Mouse (Mus musculus) midbrain, embryonic 15.5 days (tissue): ENCODE measurements around the gene Alpk3. TPM values are rescaled to one million over a fixed set of nuclear protein-coding genes. Genes with fewer than 3 reads are reported as not detected.
A peak's percentile ranks its signal among the peaks of the same experiment; 100 is the strongest.

Experiments
- ATAC-seq: fragments of 200-750 bp; cut with Nextera tagmentation; replicated peaks from 2 replicates; pipeline ENCODE4 v1.8.0; 2017; ENCODE audit warnings: moderate TSS enrichment
- H3K27ac ChIP-seq: fragments of 300-500 bp; sonication (generic); 2 replicates; pipeline ENCODE4 v1.5.1; 2015; ENCODE audit warnings: mild to moderate bottlenecking, inconsistent platforms
- H3K27me3 ChIP-seq: fragments of 300-500 bp; sonication (generic); replicated peaks from 2 replicates; pipeline ENCODE4 v1.6.1; 2015; ENCODE audit warnings: inconsistent platforms
- H3K36me3 ChIP-seq: fragments of 300-500 bp; sonication (generic); replicated peaks from 2 replicates; pipeline ENCODE4 v1.6.1; 2015; ENCODE audit warnings: inconsistent platforms
- H3K4me1 ChIP-seq: fragments of 300-500 bp; sonication (generic); 2 replicates; pipeline ENCODE4 v1.6.1; 2015; ENCODE audit warnings: inconsistent platforms
- H3K4me2 ChIP-seq: fragments of 300-500 bp; sonication (generic); 2 replicates; pipeline ENCODE4 v1.6.1; 2015; ENCODE audit warnings: inconsistent platforms, mild to moderate bottlenecking, moderate library complexity
- H3K4me3 ChIP-seq: fragments of 300-500 bp; sonication (generic); 2 replicates; pipeline ENCODE4 v1.5.1; 2015; ENCODE audit warnings: mild to moderate bottlenecking, inconsistent platforms
- H3K9ac ChIP-seq: fragments of 300-500 bp; sonication (generic); 2 replicates; pipeline ENCODE4 v1.6.1; 2015; ENCODE audit warnings: mild to moderate bottlenecking, inconsistent platforms
- H3K9me3 ChIP-seq: fragments of 300-500 bp; sonication (generic); 2 replicates; pipeline ENCODE4 v1.6.1; 2016; ENCODE audit warnings: inconsistent platforms
- WGBS: fragments of 180-500 bp; shearing (Covaris S2); methylation state at CpG from one replicate; pipeline ENCODE4 v1.1.7; 2015; ENCODE audit warnings: mixed read lengths; 5-methylcytosine and 5-hydroxymethylcytosine counted together
- polyA plus RNA-seq: library from polyadenylated mRNA; unstranded; fragments of >200 nt; fragmentation: Nextera tagmentation; extraction: Ambion mirVana; gene quantifications from 2 replicates; pipeline ENCODE4 v1.2.1, GENCODE M21; 2015

Alpk3 gene
- polyA plus RNA-seq, 1 experiment from 2014 or later = 0.10 TPM

DNA sequence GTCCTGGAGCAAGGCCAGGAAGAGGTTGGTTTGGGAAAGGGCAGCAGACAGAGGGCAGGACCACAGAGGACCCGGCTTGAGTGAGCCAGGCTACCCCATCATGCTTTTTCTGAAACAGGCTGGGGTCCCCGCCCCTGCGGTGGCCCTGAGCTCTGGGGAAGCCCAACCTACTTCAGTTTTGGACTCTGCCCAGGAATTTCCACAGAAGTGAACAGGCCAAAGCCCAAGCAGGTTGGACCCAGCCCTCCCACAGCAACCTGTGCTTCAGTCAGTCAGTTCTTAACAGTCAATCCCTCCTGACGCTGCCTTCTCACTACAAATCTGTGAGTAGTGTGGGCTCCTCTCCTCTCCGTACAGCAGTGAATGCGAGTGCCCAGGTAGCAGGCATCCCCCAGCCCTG, 57.2 kb downstream of the Alpk3 start, which contains the start of gene Slc28a1:
Gene Slc28a1, plus strand, starts transcription at position 245 of the 400 bp plus-strand sequence.
- H3K27ac ChIP-seq = no peak within 1 kb of the TSS
- no peak within 1 kb of the TSS for H3K9ac ChIP-seq
- 76% methylated on average over 6 of the region's 6 CpGs for WGBS

DNA sequence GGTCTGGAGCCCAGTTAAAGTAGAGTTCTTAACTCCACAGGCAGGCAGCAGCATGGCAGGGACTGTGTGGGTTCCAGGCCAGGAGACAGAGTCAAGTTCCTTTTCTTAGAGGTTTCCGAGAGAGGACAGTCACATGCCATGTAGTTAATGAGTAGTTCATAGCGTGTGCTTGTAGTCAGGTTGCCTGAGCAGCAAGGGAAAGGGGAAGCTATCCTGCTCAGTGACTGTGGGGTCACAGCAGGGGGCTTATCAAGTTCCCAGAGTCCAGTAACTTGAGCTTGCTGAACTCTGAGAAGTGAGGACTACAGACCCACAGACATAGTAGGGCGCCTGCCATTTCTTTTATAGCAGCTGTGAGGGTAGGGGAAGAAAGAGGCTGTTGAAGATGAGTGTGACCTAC, 63.7 kb downstream of the Alpk3 start:
- WGBS = 67% methylated on average over 3 of the region's 3 CpGs
- no peak overlapping the region for H3K9ac ChIP-seq
- no peak overlapping the region for H3K4me3 ChIP-seq
- no peaks in the 10 kb centered on the region for H3K9me3 ChIP-seq
- no peaks in the 10 kb centered on the region for H3K27me3 ChIP-seq
- no peak for ATAC-seq
- no peak overlapping the region for H3K4me2 ChIP-seq
- no peaks in the 10 kb centered on the region for H3K36me3 ChIP-seq
- no peak overlapping the region for H3K27ac ChIP-seq
- H3K4me1 ChIP-seq = no peaks in the 10 kb centered on the region

More for the DNA sequence above, 57.2 kb downstream of the Alpk3 start, which contains the start of gene Slc28a1:
- Histone ChIP-seq H3K36me3 (no peaks in the 10 kb centered on the region), H3K9me3 (no peaks in the 10 kb centered on the region), H3K4me1 (no peaks in the 10 kb centered on the region), H3K4me2 (no peak within 1 kb of the TSS), H3K4me3 (no peak within 1 kb of the TSS), H3K27me3 (no peaks in the 10 kb centered on the region)
- ATAC-seq = no peak

DNA sequence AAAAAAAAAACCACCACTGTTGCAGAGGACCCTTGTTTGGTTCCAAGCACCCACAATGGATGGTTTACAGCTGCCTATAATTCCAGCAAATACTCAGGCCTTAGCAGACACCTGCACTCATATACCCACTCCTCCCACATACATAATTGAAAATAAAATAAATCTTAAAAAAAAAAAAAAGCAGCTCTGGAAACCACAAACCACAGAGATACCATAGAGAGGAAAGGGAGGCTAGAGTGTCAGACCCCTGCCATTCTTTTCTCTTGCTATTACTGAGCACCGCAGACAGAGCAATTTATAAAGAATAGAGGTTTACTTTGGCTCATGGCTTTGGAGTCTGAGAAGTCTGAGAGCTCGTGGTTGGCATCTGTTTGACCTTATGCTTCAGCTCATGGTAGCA, 65.4 kb downstream of the Alpk3 start:
- Histone ChIP-seq H3K9me3 (no peaks in the 10 kb centered on the region), H3K27me3 (no peaks in the 10 kb centered on the region), H3K4me2 (no peak overlapping the region), H3K4me3 (no peak overlapping the region), H3K4me1 (no peaks in the 10 kb centered on the region), H3K36me3 (no peaks in the 10 kb centered on the region), H3K9ac (no peak overlapping the region), H3K27ac (no peak overlapping the region)
- 81% methylated on average over 2 of the region's 2 CpGs for WGBS
- no peak for ATAC-seq

- H3K36me3 ChIP-seq = no peaks in the 10 kb centered on the region
- H3K9ac ChIP-seq = no peak overlapping the region
- H3K4me1 ChIP-seq = no peaks in the 10 kb centered on the region
- no peaks in the 10 kb centered on the region for H3K27me3 ChIP-seq
- H3K27ac ChIP-seq = no peak overlapping the region
- H3K9me3 ChIP-seq = no peaks in the 10 kb centered on the region
- no peak overlapping the region for H3K4me2 ChIP-seq
- ATAC-seq = no peak
- H3K4me3 ChIP-seq = no peak overlapping the region
- 93% methylated on average over 5 of the region's 5 CpGs for WGBS
Measured at GRCm38 (mm10) chr7:81123553-81123952, 66.2 kb downstream of the Alpk3 start.

- no peak overlapping the region for H3K9ac ChIP-seq
- no peaks in the 10 kb centered on the region for H3K36me3 ChIP-seq
- H3K4me2 ChIP-seq = no peak overlapping the region
- H3K9me3 ChIP-seq = no peaks in the 10 kb centered on the region
- no peak overlapping the region for H3K27ac ChIP-seq
- H3K27me3 ChIP-seq = no peaks in the 10 kb centered on the region
- no peak for ATAC-seq
- 83% methylated on average over 8 of the region's 8 CpGs for WGBS
- no peak overlapping the region for H3K4me3 ChIP-seq
- no peaks in the 10 kb centered on the region for H3K4me1 ChIP-seq
Measured at GRCm38 (mm10) chr7:81124773-81125172, 67.4 kb downstream of the Alpk3 start.

DNA sequence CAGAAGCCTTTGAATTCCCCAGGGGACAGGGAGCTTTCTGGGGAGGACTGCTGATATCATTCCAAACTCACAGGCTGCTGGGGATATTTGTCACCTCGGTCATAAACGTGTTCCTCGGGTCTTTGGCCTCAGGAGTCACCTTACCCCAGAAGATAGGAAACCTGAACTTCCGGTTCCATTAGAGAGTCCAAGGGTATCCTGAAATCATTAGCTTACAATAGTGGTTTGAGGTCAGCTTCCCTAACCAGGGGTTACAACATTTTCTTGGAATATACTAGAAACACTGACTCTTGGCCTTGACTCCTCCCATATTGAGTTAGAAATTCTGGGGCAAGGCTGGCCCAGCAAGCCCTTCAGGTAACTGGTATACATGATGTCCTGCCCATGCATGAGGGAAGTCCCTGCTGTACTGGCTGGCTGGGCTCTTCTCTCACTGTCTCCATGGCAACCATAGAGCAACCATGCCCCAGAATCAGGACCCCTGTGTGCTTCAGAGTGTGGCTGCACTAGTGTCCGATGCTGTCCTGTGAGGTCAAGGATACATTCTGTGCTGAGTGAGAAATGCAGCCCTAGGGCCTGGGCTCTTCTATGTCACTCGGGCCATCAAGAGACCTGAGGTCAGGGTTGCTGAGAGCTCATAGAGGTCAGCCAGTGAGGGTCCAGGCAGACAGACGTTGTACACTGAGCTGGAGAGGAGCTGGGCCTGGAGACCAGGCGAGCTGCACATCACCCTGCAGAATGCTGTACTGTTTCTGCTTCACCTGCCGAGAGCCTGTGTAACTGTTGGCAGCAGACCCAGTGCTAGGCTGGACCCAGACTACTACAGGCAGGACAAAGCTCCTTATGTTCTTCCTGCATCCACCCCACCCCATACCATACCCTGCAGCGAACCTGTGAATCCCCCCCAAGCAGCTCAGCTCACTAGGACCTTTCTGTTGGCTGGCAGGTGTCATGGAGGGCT, 68.1 kb downstream of the Alpk3 start:
- Histone ChIP-seq H3K4me3 (no peak overlapping the region), H3K9me3 (no peaks in the 10 kb centered on the region), H3K27me3 (no peaks in the 10 kb centered on the region), H3K36me3 (no peaks in the 10 kb centered on the region), H3K4me1 (no peaks in the 10 kb centered on the region), H3K9ac (no peak overlapping the region), H3K4me2 (no peak overlapping the region), H3K27ac (0 out of 2 replicates have a peak overlapping the region, but pooled peaks have one; percentile 12)
- WGBS = 70% methylated on average over 10 of the region's 10 CpGs
- peak; percentile 86 for ATAC-seq

DNA sequence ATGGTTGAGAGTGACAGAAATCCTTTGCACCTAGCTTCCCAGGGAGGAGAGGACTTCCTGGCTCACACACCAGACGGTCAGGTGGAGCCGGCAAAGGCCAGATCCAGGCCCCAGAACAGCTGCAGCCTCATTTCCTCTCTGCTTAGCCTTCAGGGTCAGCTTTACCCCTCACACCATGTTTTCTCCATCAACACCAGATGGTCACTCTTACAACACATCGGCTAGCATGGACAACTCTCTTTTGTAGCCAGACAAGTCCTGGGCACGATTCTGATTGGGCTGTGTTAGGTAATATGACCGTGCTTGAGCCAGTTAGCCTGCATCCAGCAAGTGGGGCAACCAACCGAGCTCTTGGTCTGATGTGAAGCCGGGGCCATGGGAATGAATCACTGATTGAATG, 74.5 kb downstream of the Alpk3 start:
- H3K4me2 ChIP-seq = no peak overlapping the region
- no peak for ATAC-seq
- no peaks in the 10 kb centered on the region for H3K9me3 ChIP-seq
- 0 out of 2 replicates have a peak, but pooled peaks cover 8% of the 10 kb centered on the region for H3K4me1 ChIP-seq
- H3K4me3 ChIP-seq = no peak overlapping the region
- H3K9ac ChIP-seq = no peak overlapping the region
- H3K36me3 ChIP-seq = no peaks in the 10 kb centered on the region
- H3K27ac ChIP-seq = no peak overlapping the region
- H3K27me3 ChIP-seq = no peaks in the 10 kb centered on the region
- 74% methylated on average over 7 of the region's 7 CpGs for WGBS

DNA sequence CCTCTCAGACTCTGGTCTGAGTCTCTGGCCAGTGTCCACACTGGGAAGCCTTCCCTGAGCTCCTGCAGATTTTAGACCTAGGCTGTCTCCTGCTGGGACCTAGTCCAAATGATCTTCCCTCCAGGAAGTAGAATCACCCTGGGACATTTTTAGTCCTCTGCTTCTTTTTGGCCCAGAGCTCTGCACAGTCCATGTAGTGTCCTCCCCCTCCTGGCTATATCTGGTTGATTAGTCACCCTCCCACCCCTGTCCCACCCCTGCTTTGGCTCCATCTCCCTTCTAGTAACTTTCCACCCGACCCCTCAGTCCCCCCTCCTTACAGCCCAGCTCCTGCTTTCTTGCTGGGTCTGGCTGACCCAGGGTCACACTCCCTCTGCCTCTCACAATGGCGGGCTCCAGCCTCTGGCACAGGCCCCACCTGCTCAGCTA, 75.5 kb downstream of the Alpk3 start:
- Histone ChIP-seq H3K9ac (no peak overlapping the region), H3K9me3 (no peaks in the 10 kb centered on the region), H3K27ac (no peak overlapping the region), H3K4me1 (0 out of 2 replicates have a peak, but pooled peaks cover 8% of the 10 kb centered on the region), H3K27me3 (no peaks in the 10 kb centered on the region), H3K36me3 (no peaks in the 10 kb centered on the region), H3K4me3 (no peak overlapping the region), H3K4me2 (no peak overlapping the region)
- WGBS = 4% methylated on average over 2 of the region's 2 CpGs
- no peak for ATAC-seq

DNA sequence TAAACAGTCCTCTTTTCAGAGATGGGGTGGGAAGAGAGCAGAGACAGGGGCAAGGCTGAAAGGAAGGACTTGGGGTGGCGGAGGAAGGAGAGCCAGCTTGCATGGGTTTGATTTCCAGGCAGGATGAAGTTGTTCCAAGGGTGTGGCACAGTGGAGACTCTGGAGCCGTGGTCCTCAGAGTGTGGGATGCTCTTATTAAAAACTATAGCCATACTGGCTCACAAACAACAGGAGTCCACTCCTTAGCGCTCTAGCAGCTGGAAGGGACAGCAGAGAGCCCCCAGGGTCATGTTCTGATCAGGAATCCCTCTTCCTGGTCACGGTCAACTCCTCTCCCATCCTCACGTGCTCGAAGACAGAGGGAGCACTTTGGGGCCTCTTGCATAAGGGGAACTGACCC, 76.0 kb downstream of the Alpk3 start:
- 61% methylated on average over 6 of the region's 6 CpGs for WGBS
- Histone ChIP-seq H3K9ac (no peak overlapping the region), H3K27ac (no peak overlapping the region), H3K4me3 (no peak overlapping the region), H3K4me1 (0 out of 2 replicates have a peak, but pooled peaks cover 8% of the 10 kb centered on the region), H3K9me3 (no peaks in the 10 kb centered on the region), H3K36me3 (no peaks in the 10 kb centered on the region), H3K27me3 (no peaks in the 10 kb centered on the region), H3K4me2 (no peak overlapping the region)
- no peak for ATAC-seq

DNA sequence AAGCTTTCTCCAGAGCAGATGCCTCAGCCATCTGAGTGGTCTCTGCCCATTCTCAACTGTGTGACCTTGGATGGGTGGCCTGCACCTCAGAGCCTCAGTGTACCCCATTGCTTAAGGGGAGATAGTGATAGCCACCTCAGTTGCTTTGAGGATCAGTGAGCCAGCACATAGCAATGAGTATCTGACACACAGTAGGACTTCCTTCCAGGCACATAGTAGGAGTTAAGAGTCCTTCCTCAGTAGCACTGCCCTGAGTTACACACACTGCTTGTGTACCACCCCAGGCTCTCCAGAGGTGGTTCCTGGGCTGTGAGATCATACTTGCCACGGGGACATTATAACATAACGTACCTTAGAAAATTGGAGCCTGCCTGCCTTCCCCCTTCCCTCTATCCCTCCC, 76.5 kb downstream of the Alpk3 start:
- Histone ChIP-seq H3K27ac (no peak overlapping the region), H3K9ac (no peak overlapping the region), H3K4me3 (no peak overlapping the region), H3K4me2 (no peak overlapping the region), H3K4me1 (0 out of 2 replicates have a peak, but pooled peaks cover 8% of the 10 kb centered on the region), H3K27me3 (no peaks in the 10 kb centered on the region), H3K36me3 (no peaks in the 10 kb centered on the region), H3K9me3 (no peaks in the 10 kb centered on the region)
- 79% methylated on average over 2 of the region's 2 CpGs for WGBS
- ATAC-seq = peak; percentile 45

GRCm38 (mm10) chr7:81134614-81135067, 77.2 kb downstream of the Alpk3 start:
- H3K9ac ChIP-seq = 0 out of 2 replicates have a peak overlapping the region, but pooled peaks have one; percentile 4
- peak; percentile 83 for ATAC-seq
- no peak overlapping the region for H3K4me3 ChIP-seq
- H3K4me2 ChIP-seq = peak overlapping the region; percentile 17
- peak overlapping the region; percentile 39; the same call in 1 of the 2 replicates for H3K27ac ChIP-seq
- no peaks in the 10 kb centered on the region for H3K36me3 ChIP-seq
- no peaks in the 10 kb centered on the region for H3K27me3 ChIP-seq
- 0 out of 2 replicates have a peak, but pooled peaks cover 8% of the 10 kb centered on the region for H3K4me1 ChIP-seq
- 34% methylated on average over 9 of the region's 9 CpGs for WGBS
- H3K9me3 ChIP-seq = no peaks in the 10 kb centered on the region

- Histone ChIP-seq H3K4me3 (no peak overlapping the region), H3K4me2 (no peak overlapping the region), H3K9me3 (no peaks in the 10 kb centered on the region), H3K9ac (no peak overlapping the region), H3K4me1 (0 out of 2 replicates have a peak, but pooled peaks cover 8% of the 10 kb centered on the region), H3K27ac (no peak overlapping the region), H3K27me3 (no peaks in the 10 kb centered on the region), H3K36me3 (no peaks in the 10 kb centered on the region)
- ATAC-seq = no peak
- whole genome bisulfite sequencing = 88% methylated on average over 5 of the region's 5 CpGs
Measured at GRCm38 (mm10) chr7:81137292-81137691, 79.9 kb downstream of the Alpk3 start.
